Mouse (Mus musculus): ENCODE results near the gene Tmub2. TPM values are rescaled to one million over a fixed set of nuclear protein-coding genes. Genes with fewer than 3 reads are reported as not detected.
"Not testable (repeated sequence)": the region's sequence is repeated elsewhere in the genome, so short reads cannot be mapped to it uniquely, and the experiment has no call there.

Tmub2 gene
- total RNA-seq, 4 experiments from 2014 or later = 59.6 to 67.4 (median 63.3) TPM

- DNase-seq = not testable (repeated sequence)
Measured at GRCm38 (mm10) chr11:102280267-102280666, 4.5 kb upstream of the Tmub2 start.

- no peak for DNase-seq
Measured at GRCm38 (mm10) chr11:102283922-102284321, 809 bp upstream of the Tmub2 start.

GRCm38 (mm10) chr11:102285095-102285834 is 534 bp downstream of the Tmub2 start:
- peak; percentile 77 for DNase-seq

- no peak for DNase-seq
Measured at GRCm38 (mm10) chr11:102287485-102287884, 2.8 kb downstream of the Tmub2 start.

- DNase-seq = no peak
Measured at GRCm38 (mm10) chr11:102288027-102288804, 3.5 kb downstream of the Tmub2 start.

- DNase-seq = no peak
Measured at GRCm38 (mm10) chr11:102288913-102289312, 4.2 kb downstream of the Tmub2 start.

- DNase-seq = no peak
Measured at GRCm38 (mm10) chr11:102289511-102290100, 4.9 kb downstream of the Tmub2 start.

- no peak for DNase-seq
Measured at GRCm38 (mm10) chr11:102290141-102290540, 5.4 kb downstream of the Tmub2 start.

- DNase-seq = no peak
Measured at GRCm38 (mm10) chr11:102291051-102291535, 6.4 kb downstream of the Tmub2 start.

- DNase-seq = no peak
Measured at GRCm38 (mm10) chr11:102293971-102294370, 9.2 kb downstream of the Tmub2 start.

- DNase-seq = no peak
Measured at GRCm38 (mm10) chr11:102294416-102294815, 9.7 kb downstream of the Tmub2 start.

GRCm38 (mm10) chr11:102294887-102295597 is 10.3 kb downstream of the Tmub2 start:
- no peak for DNase-seq

- no peak for DNase-seq
Measured at GRCm38 (mm10) chr11:102295598-102296471, 11.1 kb downstream of the Tmub2 start.

- DNase-seq = peak; percentile 99
Measured at GRCm38 (mm10) chr11:102296491-102297472, 12.1 kb downstream of the Tmub2 start, which contains the start of gene Atxn7l3. TSS of gene Atxn7l3 (minus strand) at chr11:102296631.

- DNase-seq = no peak
Measured at GRCm38 (mm10) chr11:102297577-102298556, 13.1 kb downstream of the Tmub2 start.

GRCm38 (mm10) chr11:102299839-102300238 is 15.1 kb downstream of the Tmub2 start:
- no peak for DNase-seq

- no peak for DNase-seq
Measured at GRCm38 (mm10) chr11:102304141-102304540, 19.4 kb downstream of the Tmub2 start.

- DNase-seq = no peak
Measured at GRCm38 (mm10) chr11:102305359-102305758, 20.6 kb downstream of the Tmub2 start.

- no peak for DNase-seq
Measured at GRCm38 (mm10) chr11:102308104-102308503, 23.4 kb downstream of the Tmub2 start.
